ENCODE assay signal across 1 mouse cellular context in genomic region chr1:134435414-134435813, GRCm38 (mm10).
TF ChIP-seq lines count a peak whose summit lies in the region.

No protein-coding gene starts in this region.

TF ChIP-seq in CH12.LX, 34 proteins besides CTCF, POLR2A, EP300 and RAD21 (continued from another document):
- TF ChIP-seq ZC3H11A (IDR thresholded peaks at IDR 0.05; ENCODE audit: low read depth, low read length) (0 out of 2 replicates have a peak, but pooled peaks have one; percentile 6), ZMIZ1 (IDR thresholded peaks at IDR 0.05; ENCODE audit: low read depth, low read length) (peak; percentile 67; the same call in 1 of the 2 replicates), ZNF384 (IDR thresholded peaks at IDR 0.05; ENCODE audit: low read depth, low read length) (peak; percentile 80), IRF4 (IDR thresholded peaks at IDR 0.05; ENCODE audit: low read depth, low read length) (peak; percentile 79), CHD2 (IDR thresholded peaks at IDR 0.05; ENCODE audit: low read length) (peak; percentile 33; the same call in 1 of the 2 replicates), NRF1 (IDR thresholded peaks at IDR 0.05; ENCODE audit: low read depth, low read length) (0 out of 2 replicates have a peak, but pooled peaks have one; percentile 25), HCFC1 (IDR thresholded peaks at IDR 0.05; ENCODE audit: low read depth, low read length) (peak; percentile 67), TBP (conservative IDR thresholded peaks at IDR 0.05; ENCODE audit: low read depth, low read length) (no peak), MAX (IDR thresholded peaks at IDR 0.05; ENCODE audit: low read length) (0 out of 2 replicates have a peak, but pooled peaks have one; percentile 42), MYC (IDR thresholded peaks at IDR 0.05; ENCODE audit: low read depth, low read length) (peak; percentile 64; the same call in 1 of the 2 replicates), MAZ (IDR thresholded peaks at IDR 0.05; ENCODE audit: low read depth, low read length) (peak; percentile 86), MEF2A (IDR thresholded peaks at IDR 0.05; ENCODE audit: borderline replicate concordance, low read depth, low read length) (peak; percentile 40; the same call in 1 of the 2 replicates), CHD1 (IDR thresholded peaks at IDR 0.05; ENCODE audit: low read depth, low read length) (peak; percentile 54; the same call in 1 of the 2 replicates), JUN (IDR thresholded peaks at IDR 0.05; ENCODE audit: insufficient read depth, low read depth, low read length) (no peak)
